Mouse (Mus musculus) kidney, adult 2 months (tissue): ENCODE data around the gene Figla. TPM values are rescaled to one million over a fixed set of nuclear protein-coding genes. Genes with fewer than 3 reads are reported as not detected.
A peak's percentile ranks its signal among the peaks of the same experiment; 100 is the strongest.

Experiments used
- DNase-seq: peaks from one replicate; pipeline ENCODE4 v3.0.0; 2021
- H3K27ac ChIP-seq: fragments of 200-500 bp; 2 replicates; pipeline ENCODE4 v1.5.1; 2012; ENCODE audit warnings: low read depth, low read length, control low read depth, inconsistent platforms; ENCODE audit not compliant: insufficient read depth
- H3K27me3 ChIP-seq: fragments of 200-500 bp; replicated peaks from 2 replicates; pipeline ENCODE4 v1.6.1; 2012; ENCODE audit warnings: mild to moderate bottlenecking, moderate library complexity, low read length, inconsistent platforms; ENCODE audit not compliant: control insufficient read depth, insufficient read depth
- H3K36me3 ChIP-seq: fragments of 200-500 bp; 2 replicates; pipeline ENCODE4 v1.6.1; 2012; ENCODE audit warnings: mild to moderate bottlenecking, moderate library complexity, low read length, inconsistent platforms; ENCODE audit not compliant: control insufficient read depth, insufficient read depth
- H3K4me1 ChIP-seq: fragments of 200-500 bp; 2 replicates; pipeline ENCODE4 v1.6.1; 2011; ENCODE audit warnings: low read length; ENCODE audit not compliant: control insufficient read depth, insufficient read depth
- H3K4me3 ChIP-seq: fragments of 200-500 bp; 2 replicates; pipeline ENCODE4 v1.5.1; 2011; ENCODE audit warnings: mild to moderate bottlenecking, low read depth, low read length, control low read depth; ENCODE audit not compliant: insufficient read depth
- CTCF ChIP-seq: fragments of 200-500 bp; conservative IDR thresholded peaks from 2 replicates; pipeline ENCODE4 v1.5.1; 2011; ENCODE audit warnings: low read depth, mild to moderate bottlenecking, control low read depth, low read length, moderate library complexity, mixed read lengths; ENCODE audit not compliant: insufficient read depth, insufficient read length
- POLR2A ChIP-seq: fragments of 200-500 bp; IDR thresholded peaks from one replicate; pipeline ENCODE4 v1.6.1; 2011; ENCODE audit warnings: low read depth, low read length, control low read depth
- WGBS: fragments of 180-500 bp; shearing (Covaris S2); methylation state at CpG from one replicate; pipeline ENCODE4 v1.1.7; 2018; 5-methylcytosine and 5-hydroxymethylcytosine counted together
- polyA plus RNA-seq: library from polyadenylated mRNA; depleted of rRNA; stranded (reverse); fragments of >200 nt; gene quantifications from 2 replicates; pipeline ENCODE4 v1.2.3, GENCODE M21; 2012

Gene Figla
- polyA plus RNA-seq, 1 experiment = not detected

DNA sequence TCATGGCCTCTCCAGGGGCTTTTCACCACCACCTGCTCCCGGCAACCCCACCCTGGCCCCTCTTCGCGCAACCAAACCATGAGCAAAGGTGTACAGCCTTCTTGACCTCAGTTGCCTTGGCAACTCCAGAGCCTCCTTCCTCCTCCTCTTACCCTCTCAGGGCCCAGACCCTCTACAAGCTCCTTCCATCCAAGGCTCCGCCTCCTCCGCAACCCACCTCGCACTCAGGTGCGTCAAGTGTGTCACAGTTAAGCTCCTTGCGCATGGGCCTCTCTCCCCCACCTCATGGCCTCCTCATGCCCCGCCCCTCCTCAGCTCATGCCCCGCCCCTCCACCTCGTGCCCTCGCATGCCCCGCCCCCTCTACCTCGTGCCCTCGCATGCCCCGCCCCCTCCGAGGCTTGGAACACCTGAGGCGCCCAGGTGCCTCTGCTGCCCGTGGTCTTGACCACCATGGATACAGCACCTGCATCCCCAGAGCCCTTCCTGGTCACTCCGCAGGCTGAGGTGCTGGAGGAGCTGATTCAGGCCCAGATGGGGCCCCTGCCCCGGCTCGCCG lies 901 bp downstream of the Figla start:
- no peak for DNase-seq
- H3K4me1 ChIP-seq = no peaks in the 10 kb centered on the region
- no peaks in the 10 kb centered on the region for H3K36me3 ChIP-seq
- no peak overlapping the region for H3K4me3 ChIP-seq
- no peaks in the 10 kb centered on the region for H3K27me3 ChIP-seq
- 83% methylated on average over 23 of the region's 23 CpGs for WGBS
- TF ChIP-seq CTCF (no peak), POLR2A (no peak)
- H3K27ac ChIP-seq = no peak overlapping the region

GRCm38 (mm10) chr6:86019415-86020237 lies 3.7 kb downstream of the Figla start:
- TF ChIP-seq POLR2A (no peak), CTCF (no peak)
- DNase-seq = no peak
- Histone ChIP-seq H3K4me3 (no peak overlapping the region), H3K36me3 (no peaks in the 10 kb centered on the region), H3K27me3 (no peaks in the 10 kb centered on the region), H3K27ac (no peak overlapping the region), H3K4me1 (no peaks in the 10 kb centered on the region)
- 35% methylated on average over 4 of the region's 4 CpGs for WGBS

- peak; percentile 28 for DNase-seq
- WGBS = 49% methylated on average over 3 of the region's 3 CpGs
- Histone ChIP-seq H3K36me3 (no peaks in the 10 kb centered on the region), H3K27me3 (no peaks in the 10 kb centered on the region), H3K4me1 (no peaks in the 10 kb centered on the region), H3K27ac (no peak overlapping the region), H3K4me3 (no peak overlapping the region)
- TF ChIP-seq POLR2A = no peak
- peak; percentile 63 for TF ChIP-seq CTCF
Measured at GRCm38 (mm10) chr6:86020948-86021347, 5.0 kb downstream of the Figla start.

DNA sequence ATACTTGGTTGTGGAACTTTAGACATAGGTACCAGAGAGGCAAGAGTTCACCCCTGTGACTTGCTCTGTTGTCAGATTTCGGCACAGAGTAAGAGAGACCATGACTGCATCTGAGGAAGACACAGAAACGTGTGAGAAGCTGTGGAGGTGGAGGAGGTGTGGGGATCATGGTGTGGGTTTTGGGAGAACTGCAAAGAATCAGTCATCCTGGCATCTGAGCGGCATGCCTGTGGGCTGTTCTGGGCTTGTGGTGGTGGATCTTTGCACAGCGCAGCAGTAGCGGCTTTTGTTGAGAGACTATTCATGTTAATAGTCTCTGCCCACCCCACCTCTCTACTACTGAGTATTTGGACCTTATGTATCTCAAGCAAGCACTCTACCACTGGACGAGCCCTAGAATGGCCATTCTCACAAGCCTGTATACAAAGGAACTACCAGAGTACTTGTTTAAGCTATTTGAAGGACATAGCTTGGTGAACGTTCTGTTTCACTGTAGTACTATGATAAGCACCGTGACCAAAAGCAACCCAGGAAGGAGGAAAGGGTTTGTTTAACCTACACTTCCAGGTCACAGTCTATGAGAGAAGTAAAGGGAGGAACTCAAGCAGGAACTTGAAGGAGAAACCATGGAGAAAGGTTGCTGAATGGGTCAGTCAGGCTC lies 10.8 kb downstream of the Figla start:
- no peaks in the 10 kb centered on the region for H3K4me1 ChIP-seq
- no peak overlapping the region for H3K4me3 ChIP-seq
- DNase-seq = no peak
- H3K36me3 ChIP-seq = no peaks in the 10 kb centered on the region
- H3K27me3 ChIP-seq = peaks cover 3% of the 10 kb centered on the region; the same call in 1 of the 2 replicates
- H3K27ac ChIP-seq = no peak overlapping the region
- 85% methylated on average over 8 of the region's 8 CpGs for WGBS
- TF ChIP-seq CTCF (no peak), POLR2A (no peak)

DNA sequence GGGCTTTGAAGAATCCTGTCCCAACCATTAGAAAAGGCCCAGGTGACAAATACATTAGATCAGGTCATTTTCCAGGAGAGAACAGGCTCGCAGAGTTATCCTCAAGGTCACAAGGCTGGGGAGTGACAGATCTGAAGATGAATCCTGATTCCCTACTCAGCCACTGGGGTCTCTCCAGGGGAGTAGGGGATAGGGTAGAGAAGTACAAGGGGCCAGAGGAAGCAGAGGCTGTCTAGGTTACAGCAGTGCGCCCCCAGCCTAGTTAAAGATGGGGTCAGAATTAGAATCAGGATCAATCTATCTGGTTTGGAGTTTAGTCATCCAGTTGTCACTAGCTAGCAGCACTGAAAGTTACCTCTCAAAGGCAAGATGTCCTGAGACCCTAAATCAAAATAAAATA lies 12.2 kb downstream of the Figla start:
- no peak overlapping the region for H3K4me3 ChIP-seq
- H3K27ac ChIP-seq = no peak overlapping the region

DNA sequence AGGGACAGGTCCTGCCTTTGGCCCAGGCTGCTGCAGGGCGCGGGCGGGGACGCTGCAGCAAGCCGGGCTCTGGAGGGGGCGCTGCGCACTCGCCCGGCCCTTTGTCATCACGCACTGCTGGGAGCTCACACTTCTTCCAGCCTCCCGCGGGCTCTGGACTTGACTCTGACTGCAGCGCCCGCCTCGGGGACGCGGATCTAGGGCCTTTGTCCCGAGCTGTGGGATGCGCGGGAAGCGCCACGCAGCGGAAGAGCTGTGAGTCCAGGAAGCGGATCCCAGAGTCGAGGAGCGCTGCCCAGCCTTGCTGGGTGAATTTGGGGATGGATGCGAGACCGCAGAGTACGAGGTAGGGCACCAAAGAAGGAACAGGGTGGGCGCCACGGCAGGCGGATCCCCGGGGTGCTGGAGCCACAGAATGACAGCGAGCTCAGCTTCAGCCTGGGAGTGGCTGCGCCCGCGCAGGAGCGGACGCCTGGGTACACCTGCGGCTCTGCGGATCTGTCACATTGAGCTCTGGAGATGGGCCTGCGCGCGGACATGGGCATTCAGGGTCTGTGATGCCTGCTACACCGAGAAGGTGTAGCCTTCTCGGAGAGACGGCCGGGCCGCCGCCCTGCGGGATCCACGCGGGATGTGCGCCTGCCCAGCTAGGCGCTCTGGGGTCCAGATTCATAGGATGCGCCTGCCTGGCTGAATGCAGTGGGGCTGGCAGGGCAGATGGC lies 12.8 kb downstream of the Figla start, which contains the start of gene Add2:
Add2 (plus strand) TSS at position 81 of the 722 bp plus-strand sequence.
- Histone ChIP-seq H3K4me3 (peak within 1 kb of the TSS; percentile 53), H3K36me3 (no peaks in the 10 kb centered on the region), H3K4me1 (no peaks in the 10 kb centered on the region), H3K27me3 (peaks cover 3% of the 10 kb centered on the region; the same call in 1 of the 2 replicates), H3K27ac (no peak within 1 kb of the TSS)
- DNase-seq = no peak
- no peak for TF ChIP-seq CTCF
- TF ChIP-seq POLR2A = no peak
- 3% methylated on average over 56 of the region's 56 CpGs for WGBS

More for the DNA sequence above, 12.2 kb downstream of the Figla start:
- TF ChIP-seq CTCF (no peak), POLR2A (no peak)
- WGBS = 67% methylated on average over 2 of the region's 2 CpGs
- no peak for DNase-seq
- H3K27me3 ChIP-seq = peaks cover 3% of the 10 kb centered on the region; the same call in 1 of the 2 replicates
- no peaks in the 10 kb centered on the region for H3K36me3 ChIP-seq
- H3K4me1 ChIP-seq = no peaks in the 10 kb centered on the region
